Mouse (Mus musculus) liver, postnatal 0 days (tissue): Measurements from ENCODE around the gene Nat9. TPM values are rescaled to one million over a fixed set of nuclear protein-coding genes. Genes with fewer than 3 reads are reported as not detected.

Experiments
- ATAC-seq: fragments of 200-750 bp; cut with Nextera tagmentation; 2 replicates; pipeline ENCODE4 v1.8.0; 2017; ENCODE audit warnings: mild to moderate bottlenecking, moderate library complexity
- DNase-seq: peaks from one replicate; pipeline ENCODE4 v3.0.0-alpha.2; 2016
- H3K27ac ChIP-seq: fragments of 300-500 bp; sonication (generic); 2 replicates; pipeline ENCODE4 v1.5.1; 2014; ENCODE audit warnings: antibody characterized with exemption, moderate library complexity, mild to moderate bottlenecking, low read depth
- H3K27me3 ChIP-seq: fragments of 300-500 bp; sonication (generic); 2 replicates; pipeline ENCODE4 v1.6.1; 2014; ENCODE audit warnings: low read length, control low read depth, mixed read lengths; ENCODE audit not compliant: insufficient read depth
- H3K36me3 ChIP-seq: fragments of 300-500 bp; sonication (generic); replicated peaks from 2 replicates; pipeline ENCODE4 v1.6.1; 2014; ENCODE audit warnings: mild to moderate bottlenecking, control low read depth, low read length, moderate library complexity, mixed read lengths; ENCODE audit not compliant: insufficient read depth
- H3K4me1 ChIP-seq: fragments of 300-500 bp; sonication (generic); 2 replicates; pipeline ENCODE4 v1.6.1; 2014; ENCODE audit warnings: antibody characterized with exemption, mild to moderate bottlenecking, control low read depth; ENCODE audit not compliant: insufficient read depth
- H3K4me2 ChIP-seq: fragments of 300-500 bp; sonication (generic); 2 replicates; pipeline ENCODE4 v1.6.1; 2014; ENCODE audit warnings: low read depth, mild to moderate bottlenecking, low read length, moderate library complexity, mixed read lengths
- H3K4me3 ChIP-seq: fragments of 300-500 bp; sonication (generic); 2 replicates; pipeline ENCODE4 v1.5.1; 2014; ENCODE audit warnings: low read depth, low read length
- H3K9ac ChIP-seq: fragments of 300-500 bp; sonication (generic); replicated peaks from 2 replicates; pipeline ENCODE4 v1.6.1; 2014; ENCODE audit warnings: mild to moderate bottlenecking, moderate library complexity
- H3K9me3 ChIP-seq: fragments of 300-500 bp; sonication (generic); 2 replicates; pipeline ENCODE4 v1.6.1; 2016; ENCODE audit warnings: mild to moderate bottlenecking, control low read depth, low read length, mixed read lengths
- CTCF ChIP-seq: sonication (generic); IDR thresholded peaks from 2 replicates; pipeline ENCODE4 v1.5.1; 2016; ENCODE audit warnings: antibody characterized with exemption, low read depth
- EP300 ChIP-seq: IDR thresholded peaks from 2 replicates; pipeline ENCODE4 v1.6.1; 2016; ENCODE audit warnings: antibody characterized with exemption, low read depth, mild to moderate bottlenecking
- WGBS: fragments of 180-500 bp; shearing (Covaris S2); extraction: QIAGEN DNeasy Blood & Tissue Kit; methylation state at CpG from one replicate; pipeline ENCODE4 v1.1.7; 2014; ENCODE audit not compliant: insufficient replicate concordance; 5-methylcytosine and 5-hydroxymethylcytosine counted together
- polyA plus RNA-seq: library from polyadenylated mRNA; unstranded; fragments of >200 nt; fragmentation: Nextera tagmentation; extraction: Ambion mirVana; gene quantifications from 2 replicates; pipeline ENCODE4 v1.2.1, GENCODE M21; 2015

Nat9 gene
- polyA plus RNA-seq, 1 experiment from 2014 or later = 16.7 TPM

- WGBS = 0% methylated on average over 45 of the region's 47 CpGs
- peak; percentile 99 for DNase-seq
- peak; percentile 89 for ATAC-seq
- H3K4me2 ChIP-seq = peak within 1 kb of the TSS; percentile 95
- TF ChIP-seq CTCF (no peak), EP300 (peak; percentile 42; the same call in 1 of the 2 replicates)
- H3K9me3 ChIP-seq = no peaks in the 10 kb centered on the region
- peak within 1 kb of the TSS; percentile 85 for H3K27ac ChIP-seq
- peak within 1 kb of the TSS; percentile 83 for H3K4me3 ChIP-seq
- H3K4me1 ChIP-seq = peaks cover 62% of the 10 kb centered on the region
- H3K9ac ChIP-seq = peak within 1 kb of the TSS; percentile 85
- no peaks in the 10 kb centered on the region for H3K27me3 ChIP-seq
- no peaks in the 10 kb centered on the region for H3K36me3 ChIP-seq
Measured at GRCm38 (mm10) chr11:115162832-115163480, 24.7 kb downstream of the Nat9 start, which contains the start of gene Slc9a3r1. TSS of gene Slc9a3r1 (plus strand) at chr11:115163341.

DNA sequence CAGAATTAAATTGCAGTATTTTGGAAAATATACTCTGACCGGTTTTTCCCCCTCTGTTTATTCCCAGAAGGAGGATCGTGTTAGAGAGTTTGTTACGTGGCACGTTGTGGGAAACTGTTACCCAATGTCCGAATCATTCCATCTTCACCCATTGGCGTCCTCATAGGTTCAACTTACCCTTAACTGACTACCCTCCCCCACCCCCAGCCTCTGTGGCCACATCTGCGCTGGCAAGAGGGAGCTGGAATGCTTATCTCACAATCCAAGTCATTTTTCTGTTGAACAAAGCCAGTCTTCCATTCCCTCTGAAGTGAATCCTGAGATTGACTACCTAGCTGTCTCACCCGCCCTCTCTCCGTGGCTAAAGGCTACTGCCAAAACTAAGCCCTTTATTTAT, 25.5 kb downstream of the Nat9 start:
- no peak for DNase-seq

GRCm38 (mm10) chr11:115161578-115162204, 26.0 kb downstream of the Nat9 start:
- no peak overlapping the region; the same call in 1 of the 2 replicates for H3K4me3 ChIP-seq
- ATAC-seq = no peak
- H3K27me3 ChIP-seq = no peaks in the 10 kb centered on the region
- H3K4me1 ChIP-seq = peaks cover 57% of the 10 kb centered on the region
- TF ChIP-seq EP300 (no peak), CTCF (no peak)
- peak overlapping the region; percentile 95 for H3K4me2 ChIP-seq
- no peak overlapping the region; the same call in 1 of the 2 replicates for H3K9ac ChIP-seq
- no peaks in the 10 kb centered on the region for H3K36me3 ChIP-seq
- H3K9me3 ChIP-seq = no peaks in the 10 kb centered on the region
- DNase-seq = no peak
- H3K27ac ChIP-seq = peak overlapping the region; percentile 71
- WGBS = 25% methylated on average over 9 of the region's 9 CpGs

More for the DNA sequence above, 25.5 kb downstream of the Nat9 start:
- Histone ChIP-seq H3K27me3 (no peaks in the 10 kb centered on the region), H3K36me3 (no peaks in the 10 kb centered on the region), H3K27ac (peak overlapping the region; percentile 71), H3K4me3 (peak overlapping the region; percentile 83), H3K9me3 (no peaks in the 10 kb centered on the region), H3K9ac (peak overlapping the region; percentile 45), H3K4me1 (peaks cover 62% of the 10 kb centered on the region), H3K4me2 (peak overlapping the region; percentile 95)
- ATAC-seq = no peak
- TF ChIP-seq CTCF = no peak
- TF ChIP-seq EP300 = no peak
- WGBS = 18% methylated on average over 9 of the region's 9 CpGs

DNA sequence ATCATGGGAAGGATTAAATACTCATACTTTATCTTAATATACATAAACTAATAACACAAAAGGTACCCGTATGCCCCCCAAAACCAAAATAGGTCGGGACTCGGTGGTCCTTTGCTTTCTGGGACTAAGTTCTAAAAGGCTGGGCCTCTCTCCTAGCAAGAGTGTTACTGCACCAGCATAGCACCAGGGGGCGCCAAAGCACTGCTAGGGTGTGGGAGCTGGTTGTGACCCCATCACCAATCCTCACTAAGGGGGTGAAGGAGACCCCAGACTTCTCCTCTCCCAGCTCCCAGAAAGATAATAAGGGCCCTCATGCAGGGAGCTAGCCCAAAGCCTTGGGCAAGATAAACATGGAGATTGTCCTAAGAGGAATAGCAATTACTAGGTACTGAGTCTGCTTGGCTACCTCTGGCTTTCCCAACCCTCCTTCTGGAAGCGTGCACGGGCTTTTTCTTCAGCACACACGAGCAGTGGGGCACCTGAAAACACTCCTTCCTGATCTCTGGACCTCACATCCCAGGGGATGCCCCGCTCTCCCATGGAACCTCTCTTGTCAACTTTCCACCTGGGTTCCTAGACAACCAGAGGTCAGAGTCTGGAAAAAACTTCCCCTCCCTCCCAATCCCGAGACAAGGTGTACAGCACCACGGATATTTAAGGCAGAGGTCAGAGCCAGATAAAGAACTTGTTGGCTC, 26.6 kb downstream of the Nat9 start:
- Histone ChIP-seq H3K27me3 (no peaks in the 10 kb centered on the region), H3K9me3 (no peaks in the 10 kb centered on the region), H3K4me2 (peak overlapping the region; percentile 95), H3K9ac (no peak overlapping the region; the same call in 1 of the 2 replicates), H3K4me3 (no peak overlapping the region), H3K36me3 (no peaks in the 10 kb centered on the region), H3K4me1 (peaks cover 50% of the 10 kb centered on the region), H3K27ac (peak overlapping the region; percentile 71)
- WGBS = 18% methylated on average over 10 of the region's 10 CpGs
- ATAC-seq (no peak), DNase-seq (peak; percentile 90)
- no peak for TF ChIP-seq EP300
- TF ChIP-seq CTCF = peak; percentile 93

DNA sequence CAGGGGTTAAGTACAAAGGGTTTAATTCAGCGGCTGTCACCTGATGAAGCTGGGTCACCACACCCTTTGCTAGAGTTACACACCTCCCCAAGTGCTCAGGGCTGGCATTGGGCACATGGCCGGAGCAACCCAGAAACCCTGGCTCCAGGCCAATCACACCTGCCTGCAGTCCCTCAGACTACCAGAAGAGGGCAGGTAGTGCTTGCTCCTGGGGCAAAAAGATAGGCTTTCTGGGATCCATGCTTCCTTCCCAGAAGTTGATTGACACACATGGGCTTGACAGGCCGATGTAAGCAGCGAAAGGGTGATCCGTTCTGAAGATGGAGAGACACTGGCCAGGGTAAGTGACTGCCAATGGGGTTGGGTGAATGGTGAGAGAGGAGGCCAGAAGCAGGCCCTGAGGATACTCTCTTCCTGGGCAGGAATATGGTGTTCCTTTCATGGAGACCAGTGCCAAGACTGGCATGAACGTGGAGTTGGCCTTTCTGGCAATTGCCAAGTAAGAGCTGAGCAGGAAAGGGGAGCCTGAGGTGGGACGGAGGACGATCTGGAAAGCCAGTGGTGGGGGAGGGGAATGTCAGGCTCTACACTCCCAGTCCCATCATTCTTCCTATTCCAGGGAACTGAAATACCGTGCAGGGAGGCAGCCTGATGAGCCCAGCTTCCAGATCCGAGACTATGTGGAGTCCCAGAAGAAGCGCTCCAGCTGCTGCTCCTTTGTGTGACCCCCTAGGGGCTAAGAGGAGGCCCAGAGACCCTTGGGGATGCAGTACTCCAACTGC, 27.5 kb downstream of the Nat9 start:
- no peak for TF ChIP-seq EP300
- peak; percentile 93 for TF ChIP-seq CTCF
- H3K9me3 ChIP-seq = no peaks in the 10 kb centered on the region
- H3K4me2 ChIP-seq = no peak overlapping the region
- H3K4me1 ChIP-seq = peaks cover 44% of the 10 kb centered on the region
- no peak overlapping the region for H3K27ac ChIP-seq
- ATAC-seq = no peak
- peaks cover 2% of the 10 kb centered on the region; the same call in 1 of the 2 replicates for H3K27me3 ChIP-seq
- no peak overlapping the region for H3K4me3 ChIP-seq
- H3K36me3 ChIP-seq = no peaks in the 10 kb centered on the region
- no peak overlapping the region for H3K9ac ChIP-seq
- DNase-seq = peak; percentile 89
- WGBS = 55% methylated on average over 11 of the region's 11 CpGs
